Mouse (Mus musculus) cerebellum, adult 2 months (tissue): Measurements from ENCODE around the gene Npdc1.

ENCODE experiments used
- CTCF ChIP-seq: fragments of 200-500 bp; IDR thresholded peaks from 2 replicates; pipeline ENCODE4 v1.5.1; 2011; ENCODE audit warnings: low read depth, mild to moderate bottlenecking, control low read depth, low read length, moderate library complexity, borderline replicate concordance; ENCODE audit not compliant: insufficient read depth
- POLR2A ChIP-seq: fragments of 200-500 bp; IDR thresholded peaks from 2 replicates; pipeline ENCODE4 v1.6.1; 2011; ENCODE audit warnings: low read length, control low read depth, borderline replicate concordance; ENCODE audit not compliant: insufficient read depth

DNA sequence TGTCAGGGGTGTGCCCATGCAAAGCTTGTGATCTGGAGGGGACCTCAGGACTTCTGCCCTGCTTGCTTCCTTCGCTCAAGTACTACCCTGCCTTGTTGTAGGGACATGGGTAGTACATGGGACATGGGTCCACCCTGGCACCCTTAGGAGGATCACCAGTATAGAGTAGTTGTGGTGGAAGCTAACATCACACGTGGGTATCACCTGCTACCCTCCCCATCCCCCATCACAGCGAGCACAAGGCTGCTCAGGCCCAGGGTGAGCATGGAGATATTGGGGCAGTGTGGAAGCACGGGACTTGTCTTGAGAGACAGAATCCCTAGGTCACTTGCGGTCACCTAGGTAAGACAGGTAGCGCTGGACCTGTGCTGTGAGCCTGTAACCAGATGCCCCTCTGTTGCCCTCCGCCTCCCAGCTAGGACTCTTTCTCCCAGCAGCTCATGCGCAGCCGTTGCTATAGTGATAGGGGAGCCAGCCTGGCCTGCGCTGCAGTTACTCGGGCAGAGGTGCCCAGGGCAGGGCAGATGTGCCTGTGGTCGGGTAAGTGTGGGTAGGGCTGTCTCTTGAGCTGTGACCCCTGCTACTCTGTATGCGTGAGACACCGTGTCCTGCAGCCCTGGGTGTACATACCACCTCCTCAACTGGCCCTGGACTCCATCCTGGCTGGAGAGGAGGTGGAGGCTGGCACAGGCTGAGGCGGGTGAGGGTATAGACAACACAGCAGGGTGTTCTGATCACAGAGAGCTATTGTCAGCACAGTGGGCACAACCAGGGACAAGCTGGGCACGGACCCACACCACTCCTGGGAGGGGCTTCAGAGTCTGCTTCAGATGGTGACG lies 31.5 kb downstream of the Npdc1 start:
- TF ChIP-seq CTCF (no peak), POLR2A (peak; percentile 16; the same call in 1 of the 2 replicates)
